In the genomic region with DNA sequence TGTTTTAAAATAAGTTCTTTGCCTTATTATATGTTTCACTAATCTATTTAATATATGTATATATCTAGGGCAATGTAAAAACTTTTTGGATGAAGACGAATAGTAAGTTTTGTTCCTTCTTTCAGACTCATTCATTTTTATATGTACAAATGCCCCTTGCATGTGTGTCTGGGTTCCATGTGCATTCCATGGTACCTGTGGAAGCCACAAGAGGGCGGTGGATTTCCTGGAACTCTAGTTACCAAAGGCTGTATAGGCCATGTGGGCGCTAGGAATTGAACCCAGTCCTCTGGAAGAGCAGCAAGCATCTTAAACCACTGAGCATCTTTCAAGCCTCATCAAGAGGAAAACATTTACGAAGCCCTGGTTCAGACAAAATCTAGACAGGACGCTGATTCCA, we compare ENCODE assay signal across 19 mouse cellular contexts. TPM values are rescaled to one million over a fixed set of nuclear protein-coding genes. Genes with fewer than 3 reads are reported as not detected.
A peak's percentile ranks its signal among the peaks of the same experiment; 100 is the strongest.
DNase-seq lines count a peak whose midpoint lies in the region; ATAC-seq and TF ChIP-seq lines count a peak whose summit lies in the region.
"Had no signal": no experiment of that assay in that cellular context is flagged by ENCODE, and none has a peak within 500 bp of the region (broad histone marks: within the 10 kb centered on the region; RNA-seq: fewer than 3 reads in every experiment).

No protein-coding gene starts in this region.

- ATAC-seq in liver, embryonic 14.5 days (ENCODE audit: insufficient read depth): no peak
- ATAC-seq in liver, embryonic 12.5 days: no peak
- ATAC-seq: forebrain, embryonic 13.5 days; intestine, embryonic 16.5 days; midbrain, embryonic 15.5 days had no signal

- intact Hi-C loops in gastrocnemius, adult 2 months (cut with DNase I): no loop called here

- DNase-seq in gastrocnemius, adult 2 months: no peak
- no peak for DNase-seq in gastrocnemius, postnatal 4 days (ENCODE audit: low spot score in 2 of 2)
- DNase-seq in liver, embryonic 14.5 days (ENCODE audit: low read depth in 3 of 3, low spot score in 3 of 3): no peak
- no peak for DNase-seq in CH12.LX (ENCODE audit: extremely low read depth)
- no peak for DNase-seq in brain, embryonic 14.5 days (ENCODE audit: low read depth)
- DNase-seq in cerebellum, adult 8-10 months: no peak
- DNase-seq in embryo, embryonic 9.5 days (ENCODE audit: extremely low spot score): no peak
- DNase-seq: cerebellum, postnatal 14 days; heart, adult 18-20 months; kidney, postnatal 10 days; thymus, adult 18-20 months had no signal

- no peaks in the 10 kb centered on the region for H3K4me1 ChIP-seq in liver, embryonic 14.5 days (replicated peaks; ENCODE audit: control insufficient read depth in 2 of 2, insufficient read depth in 2 of 2, low read length in 1 of 2)
- no peaks in the 10 kb centered on the region for H3K4me1 ChIP-seq in liver, embryonic 12.5 days
- H3K4me1 ChIP-seq in CH12.LX (ENCODE audit: control insufficient read depth in 1 of 2, insufficient read depth in 2 of 2): peaks cover 0 to 10% of the 10 kb centered on the region in 2 experiments; a peak in 1 of 4 replicates
- H3K4me1 ChIP-seq: forebrain, embryonic 13.5 days; hindbrain, embryonic 12.5 days; lung, embryonic 15.5 days; midbrain, embryonic 15.5 days had no signal

- peak; percentile 23; the same call in 1 of the 2 replicates for TF ChIP-seq CTCF in gastrocnemius, adult 2 months (IDR thresholded peaks at IDR 0.05)
- TF ChIP-seq CTCF in liver, embryonic 14.5 days (IDR thresholded peaks at IDR 0.05; ENCODE audit: low read depth): 0 out of 2 replicates have a peak, but pooled peaks have one; percentile 8
- peak in 1 of 2 experiments; percentile 26; a peak in 2 of 4 replicates for TF ChIP-seq CTCF in CH12.LX (conservative IDR thresholded peaks at IDR 0.05 in 1 of 2, IDR thresholded peaks at IDR 0.05 in 1 of 2; ENCODE audit: low read depth in 2 of 2, low read length in 2 of 2)
- TF ChIP-seq CTCF in brain, embryonic 14.5 days (IDR thresholded peaks at IDR 0.05; ENCODE audit: borderline replicate concordance, extremely low read depth, insufficient read depth, insufficient read length): peak; percentile 24; the same call in 1 of the 2 replicates

- no peak for TF ChIP-seq EP300 in liver, embryonic 14.5 days (IDR thresholded peaks at IDR 0.05; ENCODE audit: low read depth)
- no peak for TF ChIP-seq EP300 in CH12.LX (IDR thresholded peaks at IDR 0.05; ENCODE audit: low read length)

- no peak overlapping the region for H3K4me2 ChIP-seq in liver, embryonic 14.5 days (ENCODE audit: low read depth)
- H3K4me2 ChIP-seq in liver, embryonic 12.5 days: no peak overlapping the region
- H3K4me2 ChIP-seq in CH12.LX (ENCODE audit: insufficient read depth, low read depth, poor library complexity, severe bottlenecking): no peak overlapping the region
- H3K4me2 ChIP-seq: forebrain, embryonic 13.5 days; hindbrain, embryonic 12.5 days; lung, embryonic 15.5 days; midbrain, embryonic 15.5 days had no signal

- H3K36me3 ChIP-seq in liver, embryonic 14.5 days (replicated peaks; ENCODE audit: control insufficient read depth, insufficient read depth, low read depth): peaks cover 86% of the 10 kb centered on the region
- H3K36me3 ChIP-seq in liver, embryonic 12.5 days: peaks cover 99% of the 10 kb centered on the region
- peaks cover 75 to 96% of the 10 kb centered on the region in 2 experiments for H3K36me3 ChIP-seq in CH12.LX (replicated peaks in 1 of 2; ENCODE audit: control insufficient read depth in 1 of 2, insufficient read depth in 1 of 2, low read length in 1 of 2)

- no peak overlapping the region for H3K4me3 ChIP-seq in gastrocnemius, adult 2 months
- H3K4me3 ChIP-seq in liver, embryonic 14.5 days (ENCODE audit: insufficient read depth in 1 of 2, low read depth in 2 of 2, low read length in 2 of 2): no peak overlapping the region
- no peak overlapping the region for H3K4me3 ChIP-seq in liver, embryonic 12.5 days
- H3K4me3 ChIP-seq in CH12.LX (replicated peaks in 1 of 3; ENCODE audit: low read depth in 2 of 3, low read length in 2 of 3, poor library complexity in 1 of 3): no peak overlapping the region
- H3K4me3 ChIP-seq: forebrain, embryonic 13.5 days; hindbrain, embryonic 12.5 days; lung, embryonic 15.5 days; midbrain, embryonic 15.5 days had no signal

- no peak for TF ChIP-seq RAD21 in CH12.LX (IDR thresholded peaks at IDR 0.05; ENCODE audit: low read depth, low read length)

- no peaks in the 10 kb centered on the region; the same call in 1 of the 2 replicates for H3K79me2 ChIP-seq in CH12.LX (replicated peaks; ENCODE audit: control insufficient read depth, extremely low read depth, insufficient read depth, poor library complexity, severe bottlenecking)

- no peak for TF ChIP-seq POLR2A in CH12.LX (IDR thresholded peaks at IDR 0.05; ENCODE audit: low read depth, low read length)
- no peak for TF ChIP-seq POLR2A in brain, embryonic 14.5 days (IDR thresholded peaks at IDR 0.05; ENCODE audit: borderline replicate concordance, extremely low read depth, insufficient read depth, insufficient read length, poor library complexity, severe bottlenecking)

- H3K27ac ChIP-seq in gastrocnemius, adult 2 months: no peak overlapping the region
- no peak overlapping the region for H3K27ac ChIP-seq in liver, embryonic 14.5 days
- H3K27ac ChIP-seq in liver, embryonic 12.5 days: no peak overlapping the region
- H3K27ac ChIP-seq in CH12.LX (ENCODE audit: insufficient read depth, low read depth): no peak overlapping the region
- H3K27ac ChIP-seq: forebrain, embryonic 13.5 days; hindbrain, embryonic 12.5 days; lung, embryonic 15.5 days; midbrain, embryonic 15.5 days had no signal

- dilution Hi-C loops in CH12.LX (cut with MboI; ENCODE audit: extremely low pct_ligation_motif_present, extremely low pct_unique_long_range_greater_than_20kb, low sequenced_read_pairs): no loop called here

- no peak overlapping the region for H3K9ac ChIP-seq in liver, embryonic 14.5 days (replicated peaks)
- no peak overlapping the region for H3K9ac ChIP-seq in liver, embryonic 12.5 days
- H3K9ac ChIP-seq in CH12.LX (ENCODE audit: insufficient read depth, low read depth): no peak overlapping the region
- H3K9ac ChIP-seq: forebrain, embryonic 13.5 days; hindbrain, embryonic 12.5 days; lung, embryonic 15.5 days; midbrain, embryonic 15.5 days had no signal

- H3K27me3 ChIP-seq in liver, embryonic 14.5 days (ENCODE audit: control insufficient read depth, insufficient read depth, low read length): no peaks in the 10 kb centered on the region
- H3K27me3 ChIP-seq in liver, embryonic 12.5 days (replicated peaks): no peaks in the 10 kb centered on the region
- H3K27me3 ChIP-seq in CH12.LX (replicated peaks): no peaks in the 10 kb centered on the region
- H3K27me3 ChIP-seq: forebrain, embryonic 13.5 days; hindbrain, embryonic 12.5 days; lung, embryonic 15.5 days; midbrain, embryonic 15.5 days had no signal

- 77% methylated on average over 5 of the region's 5 CpGs for WGBS in liver, embryonic 14.5 days (ENCODE audit: insufficient replicate concordance)
- 86% methylated on average over 5 of the region's 5 CpGs for WGBS in liver, embryonic 12.5 days (ENCODE audit: insufficient replicate concordance)

- H3K9me3 ChIP-seq in liver, embryonic 14.5 days (ENCODE audit: control insufficient read depth, low read length): no peaks in the 10 kb centered on the region
- no peaks in the 10 kb centered on the region for H3K9me3 ChIP-seq in liver, embryonic 12.5 days (replicated peaks)
- H3K9me3 ChIP-seq in CH12.LX (replicated peaks; ENCODE audit: low read length): no peaks in the 10 kb centered on the region
- H3K9me3 ChIP-seq: forebrain, embryonic 13.5 days; hindbrain, embryonic 12.5 days; lung, embryonic 15.5 days; midbrain, embryonic 15.5 days had no signal

- in situ Hi-C loops in CH12.LX (cut with MboI; ENCODE audit: low pct_ligation_motif_present, low pct_unique_long_range_greater_than_20kb, low sequenced_read_pairs): no loop called here

TF ChIP-seq in CH12.LX, 34 proteins besides CTCF, POLR2A, EP300 and RAD21:
- TF ChIP-seq SMC3 (IDR thresholded peaks at IDR 0.05; ENCODE audit: low read depth, low read length): peak; percentile 17; the same call in 1 of the 2 replicates
- no peak for TF ChIP-seq ELF1 (IDR thresholded peaks at IDR 0.05; ENCODE audit: low read depth, low read length)
- no peak for TF ChIP-seq JUN (IDR thresholded peaks at IDR 0.05; ENCODE audit: insufficient read depth, low read depth, low read length)

RNA-seq across cellular contexts. Expression of a gene that starts 39.9 kb away (rescaled TPM):
- total RNA-seq in gastrocnemius, adult 2 months (2021): 1 to 10 TPM; 1.1 to 1.5 TPM
- total RNA-seq in gastrocnemius, postnatal 4 days (2021): 10 to 100 TPM; 20.0 to 36.3 TPM
- 0.23 and 0.56 TPM in 2 replicates for polyA plus RNA-seq in liver, embryonic 14.5 days (2012; rRNA removed)
- 0.04 and 0.13 TPM in 2 replicates for polyA plus RNA-seq in liver, embryonic 14.5 days (2014; fragmentation: Nextera tagmentation; extraction: Ambion mirVana)
- 1.1 and 1.3 TPM in 2 replicates for polyA plus RNA-seq in liver, embryonic 12.5 days (2016; fragmentation: Nextera tagmentation; extraction: Ambion mirVana)
- total RNA-seq in CH12.LX (2012; rRNA removed) (0.08 and 0.13 TPM in 2 replicates), CH12.LX (2014; rRNA removed) (not detected in 2 replicates)
- 0.06 and 0.15 TPM in 2 replicates for polyA plus RNA-seq in CH12.LX (2012; ENCODE audit: insufficient read length, low read depth)
- 60.2 and 78.5 TPM in 2 replicates for polyA plus RNA-seq in brain, embryonic 14.5 days (2012; rRNA removed)
- total RNA-seq: adrenal gland, adult 18-20 months; megakaryocyte, adult 5-6 weeks had no signal

RNA-seq across cellular contexts. Expression of a gene that starts 48.0 kb away (rescaled TPM):
- 1,000 to 10,000 TPM; 2,669 to 2,908 TPM for total RNA-seq in gastrocnemius, adult 2 months (2021)
- total RNA-seq in gastrocnemius, postnatal 4 days (2021): 100 to 1,000 TPM; 776 to 786 TPM
- 18.2 and 22.4 TPM in 2 replicates for polyA plus RNA-seq in liver, embryonic 14.5 days (2012; rRNA removed)
- 19.6 and 20.6 TPM in 2 replicates for polyA plus RNA-seq in liver, embryonic 14.5 days (2014; fragmentation: Nextera tagmentation; extraction: Ambion mirVana)
- polyA plus RNA-seq in liver, embryonic 12.5 days (2016; fragmentation: Nextera tagmentation; extraction: Ambion mirVana): 28.8 and 30.3 TPM in 2 replicates
- total RNA-seq in CH12.LX (2012; rRNA removed): 23.8 and 29.6 TPM in 2 replicates
- 21.1 and 23.5 TPM in 2 replicates for total RNA-seq in CH12.LX (2014; rRNA removed)
- polyA plus RNA-seq in CH12.LX (2012; ENCODE audit: insufficient read length, low read depth): 37.9 and 39.2 TPM in 2 replicates
- 96.7 and 102 TPM in 2 replicates for polyA plus RNA-seq in brain, embryonic 14.5 days (2012; rRNA removed)

RNA-seq across cellular contexts. Expression of a gene that starts 49.2 kb away (rescaled TPM):
- 1 to 10 TPM; 7.4 to 8.5 TPM for total RNA-seq in gastrocnemius, adult 2 months (2021)
- total RNA-seq in gastrocnemius, postnatal 4 days (2021): 10 to 100 TPM; 17.7 to 21.7 TPM
- 8.7 and 10.7 TPM in 2 replicates for polyA plus RNA-seq in liver, embryonic 14.5 days (2012; rRNA removed)
- polyA plus RNA-seq in liver, embryonic 14.5 days (2014; fragmentation: Nextera tagmentation; extraction: Ambion mirVana): 15.3 and 16.9 TPM in 2 replicates
- 27.8 and 28.4 TPM in 2 replicates for polyA plus RNA-seq in liver, embryonic 12.5 days (2016; fragmentation: Nextera tagmentation; extraction: Ambion mirVana)
- total RNA-seq in CH12.LX (2012; rRNA removed) (14.9 and 17.1 TPM in 2 replicates), CH12.LX (2014; rRNA removed) (21.7 and 23.3 TPM in 2 replicates)
- polyA plus RNA-seq in CH12.LX (2012; ENCODE audit: insufficient read length, low read depth): 32.3 and 38.5 TPM in 2 replicates
- 20.0 and 25.3 TPM in 2 replicates for polyA plus RNA-seq in brain, embryonic 14.5 days (2012; rRNA removed)

Comparison
In these comparisons a context has a peak if more than half of its experiments do, and no peak if none do; other contexts are left out.
1. RNA of a gene that starts 39.9 kb away (polyA plus RNA-seq): 60.2 to 78.5 TPM in brain, embryonic 14.5 days; 1.1 to 1.3 TPM in liver, embryonic 12.5 days, 0.04 to 0.56 TPM in liver, embryonic 14.5 days and 0.06 to 0.15 TPM in CH12.LX; every median in the first group is over 10 times any median in the second.